Mouse (Mus musculus): ENCODE measurements at regions not wholly inside any gene's neighbourhood (a gene's known extent, or its start where the extent isn't known, plus 50 kb on each side); places are given as distances from the start of the nearest gene placed in this dataset.

- H3ac ChIP-seq (ENCODE audit: control insufficient read depth, insufficient read length): no peak overlapping the region
- TF ChIP-seq POLR2AphosphoS2 (IDR thresholded peaks at IDR 0.05; ENCODE audit: insufficient read length, low read depth) (no peak), MYOD1 (IDR thresholded peaks at IDR 0.05; ENCODE audit: control insufficient read depth in 1 of 3, insufficient read length in 2 of 3, low read depth in 2 of 3) (no peak), MYOG (IDR thresholded peaks at IDR 0.05; ENCODE audit: control insufficient read depth in 1 of 3, insufficient read depth in 1 of 3, insufficient read length in 2 of 3, low read depth in 2 of 3) (no peak), POLR2A (IDR thresholded peaks at IDR 0.05; ENCODE audit: insufficient read length, low read depth) (no peak), REST (IDR thresholded peaks at IDR 0.05; ENCODE audit: insufficient read depth, insufficient read length) (no peak), MAX (IDR thresholded peaks at IDR 0.05; ENCODE audit: low read depth) (no peak), TCF3 (IDR thresholded peaks at IDR 0.05; ENCODE audit: insufficient read length, low read depth) (no peak), SRF (IDR thresholded peaks at IDR 0.05; ENCODE audit: control insufficient read depth, insufficient read length, low read depth) (no peak), CEBPB (IDR thresholded peaks at IDR 0.05; ENCODE audit: insufficient read depth, poor library complexity, severe bottlenecking) (no peak), E2F4 (IDR thresholded peaks at IDR 0.05; ENCODE audit: insufficient read depth) (no peak), TCF12 (IDR thresholded peaks at IDR 0.05; ENCODE audit: insufficient read depth, poor library complexity, severe bottlenecking) (no peak), USF1 (IDR thresholded peaks at IDR 0.05; ENCODE audit: low read depth) (no peak)
- H3K36me3 ChIP-seq (ENCODE audit: control insufficient read depth, insufficient read depth): no peaks in the 10 kb centered on the region
- H3K27me3 ChIP-seq (ENCODE audit: control insufficient read depth, insufficient read depth, insufficient read length): no peaks in the 10 kb centered on the region
- no peaks in the 10 kb centered on the region for H3K79me2 ChIP-seq (ENCODE audit: control insufficient read depth, insufficient read depth)
- no peak overlapping the region for H3K4me2 ChIP-seq (ENCODE audit: low read depth)
- H3K4me3 ChIP-seq: no peak overlapping the region
These were observed 320.5 kb upstream of the Prkd1 start for GRCm38 (mm10) chr12:50969402-50969801.

GRCm38 (mm10) chr12:50967168-50967810, 318.4 kb upstream of the Prkd1 start:
- TF ChIP-seq TCF3 (IDR thresholded peaks at IDR 0.05; ENCODE audit: insufficient read length, low read depth) (no peak), SRF (IDR thresholded peaks at IDR 0.05; ENCODE audit: control insufficient read depth, insufficient read length, low read depth) (no peak), USF1 (IDR thresholded peaks at IDR 0.05; ENCODE audit: low read depth) (no peak), REST (IDR thresholded peaks at IDR 0.05; ENCODE audit: insufficient read depth, insufficient read length) (no peak), MYOG (IDR thresholded peaks at IDR 0.05; ENCODE audit: control insufficient read depth in 1 of 3, insufficient read depth in 1 of 3, insufficient read length in 2 of 3, low read depth in 2 of 3) (no peak), E2F4 (IDR thresholded peaks at IDR 0.05; ENCODE audit: insufficient read depth) (no peak), TCF12 (IDR thresholded peaks at IDR 0.05; ENCODE audit: insufficient read depth, poor library complexity, severe bottlenecking) (no peak), MAX (IDR thresholded peaks at IDR 0.05; ENCODE audit: low read depth) (no peak), MYOD1 (IDR thresholded peaks at IDR 0.05; ENCODE audit: control insufficient read depth in 1 of 3, insufficient read length in 2 of 3, low read depth in 2 of 3) (no peak)
- H3K36me3 ChIP-seq (ENCODE audit: control insufficient read depth, insufficient read depth): no peaks in the 10 kb centered on the region
- H3K4me3 ChIP-seq: no peak overlapping the region
- no peaks in the 10 kb centered on the region for H3K79me2 ChIP-seq (ENCODE audit: control insufficient read depth, insufficient read depth)
- no peak overlapping the region for H3ac ChIP-seq (ENCODE audit: control insufficient read depth, insufficient read length)
- H3K4me2 ChIP-seq (ENCODE audit: low read depth): no peak overlapping the region
- no peaks in the 10 kb centered on the region for H3K27me3 ChIP-seq (ENCODE audit: control insufficient read depth, insufficient read depth, insufficient read length)

- Histone ChIP-seq H3K79me2 (ENCODE audit: control insufficient read depth, insufficient read depth) (no peaks in the 10 kb centered on the region), H3K4me3 (no peak overlapping the region), H3K36me3 (ENCODE audit: control insufficient read depth, insufficient read depth) (no peaks in the 10 kb centered on the region), H3K4me2 (ENCODE audit: low read depth) (no peak overlapping the region), H3K27me3 (ENCODE audit: control insufficient read depth, insufficient read depth, insufficient read length) (no peaks in the 10 kb centered on the region), H3ac (ENCODE audit: control insufficient read depth, insufficient read length) (no peak overlapping the region)
- TF ChIP-seq E2F4 (IDR thresholded peaks at IDR 0.05; ENCODE audit: insufficient read depth): no peak
- TF ChIP-seq POLR2A (IDR thresholded peaks at IDR 0.05; ENCODE audit: insufficient read length, low read depth): no peak
- TF ChIP-seq POLR2AphosphoS2 (IDR thresholded peaks at IDR 0.05; ENCODE audit: insufficient read length, low read depth): no peak
- no peak for TF ChIP-seq TCF3 (IDR thresholded peaks at IDR 0.05; ENCODE audit: insufficient read length, low read depth)
- no peak for TF ChIP-seq TCF12 (IDR thresholded peaks at IDR 0.05; ENCODE audit: insufficient read depth, poor library complexity, severe bottlenecking)
- TF ChIP-seq CEBPB (IDR thresholded peaks at IDR 0.05; ENCODE audit: insufficient read depth, poor library complexity, severe bottlenecking): no peak
- TF ChIP-seq USF1 (IDR thresholded peaks at IDR 0.05; ENCODE audit: low read depth): no peak
These were observed 305.1 kb upstream of the Prkd1 start for GRCm38 (mm10) chr12:50953971-50954370.

GRCm38 (mm10) chr12:50947035-50947434, 298.1 kb upstream of the Prkd1 start:
- H3K4me3 ChIP-seq: no peak overlapping the region
- H3K79me2 ChIP-seq (ENCODE audit: control insufficient read depth, insufficient read depth): no peaks in the 10 kb centered on the region
- TF ChIP-seq SRF (IDR thresholded peaks at IDR 0.05; ENCODE audit: control insufficient read depth, insufficient read length, low read depth) (no peak), E2F4 (IDR thresholded peaks at IDR 0.05; ENCODE audit: insufficient read depth) (no peak), MYOG (IDR thresholded peaks at IDR 0.05; ENCODE audit: control insufficient read depth in 1 of 3, insufficient read depth in 1 of 3, insufficient read length in 2 of 3, low read depth in 2 of 3) (no peak), POLR2AphosphoS2 (IDR thresholded peaks at IDR 0.05; ENCODE audit: insufficient read length, low read depth) (no peak), MYOD1 (IDR thresholded peaks at IDR 0.05; ENCODE audit: control insufficient read depth in 1 of 3, insufficient read length in 2 of 3, low read depth in 2 of 3) (no peak), USF1 (IDR thresholded peaks at IDR 0.05; ENCODE audit: low read depth) (no peak), TCF3 (IDR thresholded peaks at IDR 0.05; ENCODE audit: insufficient read length, low read depth) (no peak), REST (IDR thresholded peaks at IDR 0.05; ENCODE audit: insufficient read depth, insufficient read length) (no peak), TCF12 (IDR thresholded peaks at IDR 0.05; ENCODE audit: insufficient read depth, poor library complexity, severe bottlenecking) (no peak), MAX (IDR thresholded peaks at IDR 0.05; ENCODE audit: low read depth) (no peak), CEBPB (IDR thresholded peaks at IDR 0.05; ENCODE audit: insufficient read depth, poor library complexity, severe bottlenecking) (no peak), POLR2A (IDR thresholded peaks at IDR 0.05; ENCODE audit: insufficient read length, low read depth) (no peak)
- H3K36me3 ChIP-seq (ENCODE audit: control insufficient read depth, insufficient read depth): no peaks in the 10 kb centered on the region
- no peaks in the 10 kb centered on the region for H3K27me3 ChIP-seq (ENCODE audit: control insufficient read depth, insufficient read depth, insufficient read length)
- H3K4me2 ChIP-seq (ENCODE audit: low read depth): no peak overlapping the region
- H3ac ChIP-seq (ENCODE audit: control insufficient read depth, insufficient read length): no peak overlapping the region

Data from myocyte (in vitro differentiated cells).